Mouse (Mus musculus): ENCODE measurements around the gene Pomgnt2.

- TF ChIP-seq ZNF384 (IDR thresholded peaks at IDR 0.05; ENCODE audit: low read depth, low read length): no peak
- no peak for TF ChIP-seq CHD2 (IDR thresholded peaks at IDR 0.05; ENCODE audit: low read depth, low read length)
- no peak for TF ChIP-seq MAFK (IDR thresholded peaks at IDR 0.05; ENCODE audit: insufficient read depth, low read depth, low read length)
Observed at GRCm38 (mm10) chr9:122029765-122030164, 32.9 kb upstream of the Pomgnt2 start.

Data from ES-E14 (cell line).